ENCODE assay signal across 18 mouse cellular contexts in genomic region chr1:92678757-92679156, GRCm38 (mm10). TPM values are rescaled to one million over a fixed set of nuclear protein-coding genes. Genes with fewer than 3 reads are reported as not detected.
"Had no signal": no experiment of that assay in that cellular context is flagged by ENCODE, and none has a peak within 500 bp of the region (broad histone marks: within the 10 kb centered on the region; RNA-seq: fewer than 3 reads in every experiment).

No protein-coding gene starts in this region.

- H3K9me3 ChIP-seq: megakaryocyte, embryonic 14.5 days; midbrain, embryonic 13.5 days; midbrain, embryonic 15.5 days; neural tube, embryonic 13.5 days; neural tube, embryonic 15.5 days had no signal

- H3K4me2 ChIP-seq: lung, embryonic 14.5 days; midbrain, embryonic 11.5 days; midbrain, embryonic 13.5 days; midbrain, embryonic 15.5 days; neural tube, embryonic 13.5 days; neural tube, embryonic 15.5 days had no signal

- ATAC-seq: midbrain, embryonic 13.5 days; midbrain, embryonic 15.5 days had no signal

- H3K27me3 ChIP-seq: midbrain, embryonic 13.5 days; midbrain, embryonic 15.5 days; neural tube, embryonic 15.5 days had no signal

- H3K4me3 ChIP-seq: megakaryocyte, embryonic 14.5 days; midbrain, embryonic 13.5 days; midbrain, embryonic 15.5 days; myocyte; neural tube, embryonic 13.5 days; neural tube, embryonic 15.5 days had no signal

- DNase-seq: lung, adult 18-20 months; lung, embryonic 14.5 days; lung, postnatal 10 days; right cerebral cortex, postnatal 14 days; thymus, adult 18-20 months; thymus, postnatal 14 days; thymus, postnatal 36 days had no signal

- H3K36me3 ChIP-seq: midbrain, embryonic 13.5 days; midbrain, embryonic 15.5 days; neural tube, embryonic 13.5 days; neural tube, embryonic 15.5 days had no signal

- H3K9ac ChIP-seq: liver, embryonic 14.5 days; lung, embryonic 14.5 days; midbrain, embryonic 13.5 days; midbrain, embryonic 15.5 days; neural tube, embryonic 13.5 days; neural tube, embryonic 15.5 days had no signal

- H3K27ac ChIP-seq: liver, embryonic 14.5 days; midbrain, embryonic 13.5 days; midbrain, embryonic 15.5 days; neural tube, embryonic 13.5 days; neural tube, embryonic 15.5 days had no signal

RNA-seq across cellular contexts. Expression of gene Otos, which starts 30.1 kb away (rescaled TPM):
- total RNA-seq: midbrain, postnatal 0 days had no signal
- polyA plus RNA-seq: lung, embryonic 14.5 days; lung, embryonic 16.5 days; neural tube, embryonic 13.5 days; stomach, embryonic 14.5 days had no signal
